Mouse (Mus musculus): ENCODE data around the gene Zan.

GRCm38 (mm10) chr5:137518436-137518835, 41.6 kb upstream of the Zan start, which contains the start of gene Gigyf1:
- TF ChIP-seq CTCF (IDR thresholded peaks at IDR 0.05; ENCODE audit: low read depth) = peak; percentile 71
- no peak for TF ChIP-seq EP300 (optimal IDR thresholded peaks at IDR 0.05)

Data from stomach, postnatal 0 days (tissue).